Mouse (Mus musculus): ENCODE data around the gene Samd8.

DNA sequence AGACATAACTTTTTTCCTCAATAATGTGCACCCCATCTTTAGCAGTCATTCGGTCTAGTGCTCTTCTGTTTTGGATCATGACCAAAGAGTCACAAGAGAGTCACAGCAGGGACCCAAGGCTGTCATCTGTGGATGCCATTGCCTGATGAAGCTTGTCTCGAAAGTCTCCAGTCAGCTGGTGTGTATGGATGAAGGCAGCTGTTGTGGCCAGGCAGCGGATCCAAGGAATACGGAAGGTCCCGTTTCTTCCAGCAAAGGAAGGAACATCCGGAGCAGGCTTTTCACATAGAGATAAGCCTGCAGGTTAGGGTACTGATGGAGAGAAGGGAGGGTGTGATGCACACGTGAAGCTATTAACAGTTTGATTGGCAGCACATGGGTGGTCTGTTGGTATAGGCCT lies 51.3 kb downstream of the Samd8 start:
- TF ChIP-seq POLR2A (IDR thresholded peaks at IDR 0.05; ENCODE audit: borderline replicate concordance, insufficient read depth, low read length) (no peak), CTCF (IDR thresholded peaks at IDR 0.05; ENCODE audit: borderline replicate concordance, insufficient read depth, low read depth, low read length) (no peak)

Measured in cerebellum, adult 2 months (tissue).